Mouse (Mus musculus): ENCODE data around the gene Slc38a4. TPM values are rescaled to one million over a fixed set of nuclear protein-coding genes. Genes with fewer than 3 reads are reported as not detected.

The Slc38a4 gene
- polyA plus RNA-seq, 1 experiment from 2014 or later: 4.1 TPM

DNA sequence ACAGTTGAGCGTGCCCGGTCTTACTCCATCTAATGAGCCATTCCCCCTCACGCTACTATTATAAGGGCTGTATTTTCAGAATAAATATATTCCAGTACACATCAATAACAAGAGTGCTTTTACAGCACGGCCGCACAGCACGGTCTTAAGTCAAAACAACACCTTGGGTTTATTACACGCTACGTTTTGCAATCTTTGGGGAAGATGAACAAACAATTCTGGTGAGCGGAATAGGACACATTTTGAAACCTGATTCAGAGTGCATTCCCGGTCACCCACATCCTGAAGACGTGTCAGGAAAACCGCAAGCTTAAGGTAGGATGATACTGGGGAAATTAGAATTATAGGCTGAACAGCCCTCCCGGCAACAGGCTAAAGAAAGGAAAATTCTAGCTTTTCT, 11.8 kb downstream of the Slc38a4 start:
- no peak for ATAC-seq
- no peaks in the 10 kb centered on the region for H3K4me1 ChIP-seq (ENCODE audit: control insufficient read depth, insufficient read depth, low read length)
- no peak overlapping the region for H3K9ac ChIP-seq (ENCODE audit: low read depth, low read length)
- no peaks in the 10 kb centered on the region for H3K9me3 ChIP-seq (replicated peaks; ENCODE audit: control insufficient read depth, low read length, poor library complexity, severe bottlenecking)
- no peaks in the 10 kb centered on the region for H3K36me3 ChIP-seq (ENCODE audit: control insufficient read depth, insufficient read depth, low read length)
- no peak overlapping the region for H3K27ac ChIP-seq (ENCODE audit: low read length)
- no peaks in the 10 kb centered on the region for H3K27me3 ChIP-seq (ENCODE audit: control insufficient read depth, insufficient read depth, low read depth, low read length)
- no peak overlapping the region for H3K4me2 ChIP-seq (ENCODE audit: low read length)
- WGBS: 92% methylated on average over 13 of the region's 13 CpGs
- H3K4me3 ChIP-seq (ENCODE audit: low read depth, low read length): no peak overlapping the region

DNA sequence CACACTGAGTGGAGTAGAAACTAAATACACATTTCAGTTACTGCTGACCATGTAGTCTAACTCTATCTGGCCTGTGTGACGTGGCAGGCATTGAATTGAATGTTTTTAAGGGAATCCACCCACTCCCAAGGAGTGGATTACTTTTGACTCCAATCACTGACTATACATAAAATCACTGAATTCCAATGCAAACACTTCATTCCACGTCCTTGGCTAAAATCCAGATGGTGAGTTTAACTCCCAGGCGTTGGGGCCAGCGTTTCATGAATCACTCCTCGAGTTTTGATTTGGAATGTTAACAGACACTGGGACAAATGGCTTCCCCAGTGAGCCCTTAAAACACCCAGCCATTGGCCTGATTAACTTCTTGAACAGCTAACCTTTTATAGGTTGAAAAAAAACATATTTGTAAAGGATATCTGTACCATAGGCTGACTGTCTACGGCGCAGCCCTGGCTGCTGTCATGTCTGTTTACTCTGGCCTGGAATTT, 13.7 kb downstream of the Slc38a4 start:
- WGBS: 75% methylated on average over 7 of the region's 7 CpGs
- H3K9me3 ChIP-seq (replicated peaks; ENCODE audit: control insufficient read depth, low read length, poor library complexity, severe bottlenecking): no peaks in the 10 kb centered on the region

DNA sequence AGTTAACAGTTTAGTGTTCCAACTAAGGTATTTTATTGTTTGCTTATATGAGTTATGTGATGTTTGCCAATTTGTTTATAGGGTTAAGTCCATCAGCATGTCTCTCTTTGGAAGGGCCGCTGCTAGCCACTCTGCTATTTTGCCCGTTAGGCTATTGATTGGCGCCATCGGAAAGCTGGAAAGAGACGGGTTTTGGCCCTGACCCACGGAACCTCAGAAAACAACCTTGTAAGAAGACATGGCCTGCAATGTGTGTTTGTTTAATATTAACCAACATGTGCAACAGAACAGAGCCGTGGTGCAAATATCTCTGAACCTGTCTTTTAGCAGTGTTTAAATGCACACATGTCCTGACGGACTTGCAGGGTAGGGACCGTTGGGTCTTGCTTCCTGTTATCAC, 14.6 kb downstream of the Slc38a4 start:
- ATAC-seq: no peak
- H3K27ac ChIP-seq (ENCODE audit: low read length): no peak overlapping the region
- WGBS: 95% methylated on average over 9 of the region's 9 CpGs

More for the DNA sequence above, 13.7 kb downstream of the Slc38a4 start:
- Histone ChIP-seq H3K9ac (ENCODE audit: low read depth, low read length) (no peak overlapping the region), H3K4me1 (ENCODE audit: control insufficient read depth, insufficient read depth, low read length) (no peaks in the 10 kb centered on the region), H3K27me3 (ENCODE audit: control insufficient read depth, insufficient read depth, low read depth, low read length) (no peaks in the 10 kb centered on the region), H3K4me3 (ENCODE audit: low read depth, low read length) (no peak overlapping the region), H3K4me2 (ENCODE audit: low read length) (no peak overlapping the region), H3K36me3 (ENCODE audit: control insufficient read depth, insufficient read depth, low read length) (no peaks in the 10 kb centered on the region), H3K27ac (ENCODE audit: low read length) (no peak overlapping the region)
- no peak for ATAC-seq

DNA sequence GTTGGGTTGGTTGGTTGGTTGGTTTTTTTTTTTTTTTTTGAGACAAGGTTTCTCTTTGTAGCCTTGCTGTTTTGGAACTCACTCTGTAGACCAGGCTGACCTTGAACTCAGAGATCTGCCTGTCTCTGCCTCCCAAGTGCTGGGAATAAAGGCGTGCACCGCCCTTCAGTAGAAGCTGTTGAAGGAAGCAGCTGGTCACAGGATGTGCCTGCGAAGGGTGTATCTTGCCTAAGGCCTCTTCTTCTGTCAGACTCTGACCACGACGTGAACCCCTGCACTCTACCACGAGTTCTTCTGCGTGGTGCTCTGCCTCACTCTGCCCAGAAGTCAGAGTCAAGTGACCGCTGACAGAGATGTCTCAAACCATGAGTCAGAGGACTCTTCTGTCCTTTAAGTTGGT, 18.0 kb downstream of the Slc38a4 start:
- Histone ChIP-seq H3K4me2 (ENCODE audit: low read length) (no peak overlapping the region), H3K9ac (ENCODE audit: low read depth, low read length) (no peak overlapping the region), H3K27ac (ENCODE audit: low read length) (no peak overlapping the region), H3K27me3 (ENCODE audit: control insufficient read depth, insufficient read depth, low read depth, low read length) (no peaks in the 10 kb centered on the region), H3K9me3 (replicated peaks; ENCODE audit: control insufficient read depth, low read length, poor library complexity, severe bottlenecking) (no peaks in the 10 kb centered on the region), H3K4me3 (ENCODE audit: low read depth, low read length) (no peak overlapping the region), H3K4me1 (ENCODE audit: control insufficient read depth, insufficient read depth, low read length) (no peaks in the 10 kb centered on the region), H3K36me3 (ENCODE audit: control insufficient read depth, insufficient read depth, low read length) (no peaks in the 10 kb centered on the region)
- no peak for ATAC-seq
- WGBS: 93% methylated on average over 8 of the region's 8 CpGs

More for the DNA sequence above, 14.6 kb downstream of the Slc38a4 start:
- no peak overlapping the region for H3K4me3 ChIP-seq (ENCODE audit: low read depth, low read length)
- H3K4me1 ChIP-seq (ENCODE audit: control insufficient read depth, insufficient read depth, low read length): no peaks in the 10 kb centered on the region
- H3K4me2 ChIP-seq (ENCODE audit: low read length): no peak overlapping the region
- no peak overlapping the region for H3K9ac ChIP-seq (ENCODE audit: low read depth, low read length)
- H3K27me3 ChIP-seq (ENCODE audit: control insufficient read depth, insufficient read depth, low read depth, low read length): no peaks in the 10 kb centered on the region
- H3K36me3 ChIP-seq (ENCODE audit: control insufficient read depth, insufficient read depth, low read length): no peaks in the 10 kb centered on the region
- no peaks in the 10 kb centered on the region for H3K9me3 ChIP-seq (replicated peaks; ENCODE audit: control insufficient read depth, low read length, poor library complexity, severe bottlenecking)

DNA sequence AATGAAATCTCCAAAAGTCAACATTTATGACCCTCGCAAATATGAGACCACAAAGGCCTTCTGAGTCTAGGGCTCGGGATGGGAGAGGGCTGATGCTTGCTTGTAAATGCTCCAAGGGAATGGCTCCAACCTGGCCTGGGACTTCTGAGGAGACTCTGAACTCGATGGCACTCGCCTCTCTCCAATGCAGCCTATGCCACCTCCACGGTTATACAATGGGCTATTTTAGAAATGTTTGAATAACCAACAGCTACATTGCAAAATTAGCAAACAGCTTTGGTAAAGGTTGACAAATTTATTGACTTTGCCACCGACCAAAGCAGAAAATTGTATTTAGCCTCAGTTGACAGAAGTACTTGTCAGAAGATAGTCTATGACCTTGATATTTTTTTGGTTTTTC, 19.9 kb downstream of the Slc38a4 start:
- H3K27me3 ChIP-seq (ENCODE audit: control insufficient read depth, insufficient read depth, low read depth, low read length): no peaks in the 10 kb centered on the region
- no peaks in the 10 kb centered on the region for H3K36me3 ChIP-seq (ENCODE audit: control insufficient read depth, insufficient read depth, low read length)
- 90% methylated on average over 6 of the region's 6 CpGs for WGBS
- no peak for ATAC-seq
- H3K9me3 ChIP-seq (replicated peaks; ENCODE audit: control insufficient read depth, low read length, poor library complexity, severe bottlenecking): no peaks in the 10 kb centered on the region
- H3K4me1 ChIP-seq (ENCODE audit: control insufficient read depth, insufficient read depth, low read length): no peaks in the 10 kb centered on the region
- H3K4me3 ChIP-seq (ENCODE audit: low read depth, low read length): no peak overlapping the region
- H3K4me2 ChIP-seq (ENCODE audit: low read length): no peak overlapping the region
- H3K27ac ChIP-seq (ENCODE audit: low read length): no peak overlapping the region
- H3K9ac ChIP-seq (ENCODE audit: low read depth, low read length): no peak overlapping the region

DNA sequence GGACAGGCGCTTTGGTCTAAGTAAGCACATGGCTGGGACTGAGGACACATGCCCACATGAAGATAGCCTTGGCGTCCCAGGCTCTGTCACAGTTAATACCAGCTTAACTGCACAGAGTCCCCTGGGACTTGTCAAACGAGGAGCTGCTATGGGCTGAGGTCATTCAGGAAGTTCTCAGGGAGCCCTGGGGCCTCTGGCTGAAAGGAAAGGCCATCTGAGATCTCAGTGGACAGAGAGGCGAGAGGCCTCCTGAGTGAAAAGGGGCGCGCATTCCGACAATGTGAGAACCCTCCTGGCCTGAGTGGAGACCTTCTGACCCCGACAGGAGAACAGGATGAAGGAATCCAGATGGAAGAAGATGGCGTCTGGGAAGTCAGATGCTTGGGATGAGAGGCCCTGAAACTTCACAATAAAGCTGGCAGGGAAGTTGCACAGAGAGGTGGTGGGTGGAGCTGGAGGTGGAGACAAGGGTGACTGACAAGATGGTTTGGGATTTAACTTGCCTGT, 22.2 kb downstream of the Slc38a4 start:
- no peak overlapping the region for H3K27ac ChIP-seq (ENCODE audit: low read length)
- 49% methylated on average over 9 of the region's 9 CpGs for WGBS
- no peak overlapping the region for H3K4me2 ChIP-seq (ENCODE audit: low read length)
- no peaks in the 10 kb centered on the region for H3K36me3 ChIP-seq (ENCODE audit: control insufficient read depth, insufficient read depth, low read length)
- ATAC-seq: no peak
- H3K27me3 ChIP-seq (ENCODE audit: control insufficient read depth, insufficient read depth, low read depth, low read length): no peaks in the 10 kb centered on the region
- H3K4me3 ChIP-seq (ENCODE audit: low read depth, low read length): no peak overlapping the region
- H3K9ac ChIP-seq (ENCODE audit: low read depth, low read length): no peak overlapping the region
- no peaks in the 10 kb centered on the region for H3K9me3 ChIP-seq (replicated peaks; ENCODE audit: control insufficient read depth, low read length, poor library complexity, severe bottlenecking)
- H3K4me1 ChIP-seq (ENCODE audit: control insufficient read depth, insufficient read depth, low read length): no peaks in the 10 kb centered on the region

DNA sequence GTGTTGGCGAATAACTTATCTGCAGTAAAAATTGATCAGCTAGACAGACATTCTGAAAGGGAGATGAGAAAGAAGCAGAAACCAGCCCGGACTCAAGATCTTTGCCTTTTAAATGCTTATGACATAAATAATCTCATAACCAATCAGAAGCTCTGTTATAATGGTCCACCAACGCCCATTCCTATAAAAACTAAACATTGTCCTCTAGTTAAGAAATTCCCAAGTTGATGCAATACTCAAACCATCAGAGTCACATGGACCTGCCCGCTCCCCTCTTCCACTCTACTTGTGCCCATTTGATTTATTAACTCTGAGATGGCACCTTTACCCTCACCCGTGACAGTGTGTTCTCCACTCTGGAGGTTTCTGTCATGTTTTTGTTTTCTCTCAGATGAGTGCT, 23.9 kb downstream of the Slc38a4 start:
- Histone ChIP-seq H3K27ac (ENCODE audit: low read length) (no peak overlapping the region), H3K36me3 (ENCODE audit: control insufficient read depth, insufficient read depth, low read length) (no peaks in the 10 kb centered on the region), H3K4me3 (ENCODE audit: low read depth, low read length) (no peak overlapping the region), H3K9me3 (replicated peaks; ENCODE audit: control insufficient read depth, low read length, poor library complexity, severe bottlenecking) (no peaks in the 10 kb centered on the region), H3K4me1 (ENCODE audit: control insufficient read depth, insufficient read depth, low read length) (no peaks in the 10 kb centered on the region), H3K4me2 (ENCODE audit: low read length) (no peak overlapping the region), H3K9ac (ENCODE audit: low read depth, low read length) (no peak overlapping the region), H3K27me3 (ENCODE audit: control insufficient read depth, insufficient read depth, low read depth, low read length) (no peaks in the 10 kb centered on the region)
- no peak for ATAC-seq
- 95% methylated on average over 5 of the region's 5 CpGs for WGBS

DNA sequence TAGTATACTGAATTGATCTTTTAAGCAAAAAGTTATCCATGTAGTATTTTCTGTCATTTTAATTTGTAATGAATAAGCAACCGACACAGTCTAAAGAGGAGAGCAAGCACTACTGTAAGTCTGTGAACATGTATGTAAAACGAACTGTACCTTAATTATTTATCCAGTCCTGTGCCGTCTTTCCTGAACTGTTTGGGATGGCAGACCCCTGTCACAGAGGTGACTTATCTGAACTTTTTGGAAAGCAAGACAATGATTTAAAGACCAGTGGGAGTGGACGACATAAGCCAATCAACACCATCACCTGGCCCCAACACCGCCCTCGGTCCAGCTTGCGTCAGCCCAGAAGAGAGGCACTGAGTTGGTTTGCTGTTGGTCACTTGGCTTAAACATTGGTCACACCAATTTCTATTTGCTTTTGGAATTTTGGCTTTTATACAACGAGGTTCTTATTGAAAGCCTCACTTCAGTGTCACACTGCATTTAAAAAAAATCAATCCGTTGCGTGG, 24.7 kb downstream of the Slc38a4 start:
- no peak for ATAC-seq
- no peak overlapping the region for H3K4me2 ChIP-seq (ENCODE audit: low read length)
- H3K4me3 ChIP-seq (ENCODE audit: low read depth, low read length): no peak overlapping the region
- no peak overlapping the region for H3K27ac ChIP-seq (ENCODE audit: low read length)
- H3K27me3 ChIP-seq (ENCODE audit: control insufficient read depth, insufficient read depth, low read depth, low read length): no peaks in the 10 kb centered on the region
- no peaks in the 10 kb centered on the region for H3K4me1 ChIP-seq (ENCODE audit: control insufficient read depth, insufficient read depth, low read length)
- H3K9me3 ChIP-seq (replicated peaks; ENCODE audit: control insufficient read depth, low read length, poor library complexity, severe bottlenecking): no peaks in the 10 kb centered on the region
- no peak overlapping the region for H3K9ac ChIP-seq (ENCODE audit: low read depth, low read length)
- no peaks in the 10 kb centered on the region for H3K36me3 ChIP-seq (ENCODE audit: control insufficient read depth, insufficient read depth, low read length)
- WGBS: 95% methylated on average over 10 of the region's 10 CpGs

DNA sequence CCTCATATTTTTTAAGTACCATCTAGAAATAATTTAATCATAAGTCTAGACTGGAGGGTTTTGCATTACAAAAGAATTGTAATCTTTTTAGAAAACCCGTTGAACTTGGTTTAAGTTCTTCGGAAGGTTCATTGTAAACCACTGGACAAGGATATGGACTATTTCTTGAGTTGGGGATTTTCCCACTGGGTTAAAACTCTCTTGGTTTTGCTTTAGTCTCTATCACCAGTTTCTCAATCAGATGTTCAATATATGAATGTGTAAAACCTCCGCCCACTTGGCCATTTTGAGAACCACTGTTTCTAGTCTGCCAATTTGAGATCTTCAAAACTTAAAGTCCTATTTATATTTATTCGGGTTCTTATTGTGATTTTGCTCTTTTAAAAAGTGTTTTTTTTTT, 25.6 kb downstream of the Slc38a4 start:
- Histone ChIP-seq H3K27ac (ENCODE audit: low read length) (no peak overlapping the region), H3K4me2 (ENCODE audit: low read length) (no peak overlapping the region), H3K4me1 (ENCODE audit: control insufficient read depth, insufficient read depth, low read length) (no peaks in the 10 kb centered on the region), H3K4me3 (ENCODE audit: low read depth, low read length) (no peak overlapping the region), H3K27me3 (ENCODE audit: control insufficient read depth, insufficient read depth, low read depth, low read length) (no peaks in the 10 kb centered on the region), H3K36me3 (ENCODE audit: control insufficient read depth, insufficient read depth, low read length) (no peaks in the 10 kb centered on the region), H3K9ac (ENCODE audit: low read depth, low read length) (no peak overlapping the region), H3K9me3 (replicated peaks; ENCODE audit: control insufficient read depth, low read length, poor library complexity, severe bottlenecking) (no peaks in the 10 kb centered on the region)
- 86% methylated on average over 4 of the region's 4 CpGs for WGBS
- no peak for ATAC-seq

Measured in midbrain, embryonic 16.5 days (tissue).